Mouse (Mus musculus): Measurements from ENCODE around the gene Zfp944. TPM values are rescaled to one million over a fixed set of nuclear protein-coding genes. Genes with fewer than 3 reads are reported as not detected.
"Not testable (repeated sequence)": the region's sequence is repeated elsewhere in the genome, so short reads cannot be mapped to it uniquely, and the experiment has no call there.

Gene Zfp944
- polyA plus RNA-seq (2015; fragmentation: Nextera tagmentation; extraction: Ambion mirVana), result 8.5 and 9.1 TPM in 2 replicates

GRCm38 (mm10) chr17:22361101-22361781 lies at the start of gene Zfp944, which contains the start of gene Zfp758:
Gene Zfp944 (minus strand): TSS chr17:22361400.
Gene Zfp758 (plus strand): TSS chr17:22361453.
- peak within 1 kb of the TSS; percentile 56 for H3K4me3 ChIP-seq (ENCODE audit: low read depth, low read length)
- not testable (repeated sequence) for H3K27me3 ChIP-seq (replicated peaks; ENCODE audit: insufficient read depth, low read length); H3K4me1 ChIP-seq (ENCODE audit: insufficient read depth, low read depth, low read length); H3K9me3 ChIP-seq (ENCODE audit: low read length); H3K36me3 ChIP-seq (ENCODE audit: insufficient read depth, low read length)
- peak within 1 kb of the TSS; percentile 63 for H3K9ac ChIP-seq (replicated peaks; ENCODE audit: low read depth)
- H3K27ac ChIP-seq (ENCODE audit: low read length), result peak within 1 kb of the TSS; percentile 89
- under 1% methylated on average over 26 of the region's 43 CpGs for WGBS
- DNase-seq (ENCODE audit: low spot score) (peak; percentile 62), ATAC-seq (peak; percentile 99)
- peak within 1 kb of the TSS; percentile 58 for H3K4me2 ChIP-seq (replicated peaks; ENCODE audit: low read depth, low read length)

GRCm38 (mm10) chr17:22410756-22411155 lies 49.6 kb upstream of the Zfp944 start:
- Histone ChIP-seq H3K36me3 (ENCODE audit: insufficient read depth, low read length) (no peaks in the 10 kb centered on the region), H3K4me3 (ENCODE audit: low read depth, low read length) (no peak overlapping the region), H3K27ac (ENCODE audit: low read length) (no peak overlapping the region), H3K27me3 (replicated peaks; ENCODE audit: insufficient read depth, low read length) (no peaks in the 10 kb centered on the region), H3K9ac (replicated peaks; ENCODE audit: low read depth) (no peak overlapping the region), H3K4me1 (ENCODE audit: insufficient read depth, low read depth, low read length) (no peaks in the 10 kb centered on the region), H3K4me2 (replicated peaks; ENCODE audit: low read depth, low read length) (no peak overlapping the region), H3K9me3 (ENCODE audit: low read length) (no peaks in the 10 kb centered on the region)
- DNase-seq (ENCODE audit: low spot score) (peak; percentile 55), ATAC-seq (no peak)
- peak; percentile 67 for TF ChIP-seq CTCF (IDR thresholded peaks at IDR 0.05)
- no peak for TF ChIP-seq EP300 (IDR thresholded peaks at IDR 0.05)
- WGBS, result 73% methylated on average over 2 of the region's 2 CpGs

GRCm38 (mm10) chr17:22363895-22364294 lies 2.7 kb upstream of the Zfp944 start:
- Histone ChIP-seq H3K4me1 (ENCODE audit: insufficient read depth, low read depth, low read length) (no peaks in the 10 kb centered on the region), H3K4me3 (ENCODE audit: low read depth, low read length) (no peak overlapping the region), H3K4me2 (replicated peaks; ENCODE audit: low read depth, low read length) (no peak overlapping the region), H3K27ac (ENCODE audit: low read length) (no peak overlapping the region), H3K36me3 (ENCODE audit: insufficient read depth, low read length) (no peaks in the 10 kb centered on the region), H3K9me3 (ENCODE audit: low read length) (0 out of 2 replicates have a peak, but pooled peaks cover 3% of the 10 kb centered on the region), H3K9ac (replicated peaks; ENCODE audit: low read depth) (no peak overlapping the region), H3K27me3 (replicated peaks; ENCODE audit: insufficient read depth, low read length) (no peaks in the 10 kb centered on the region)
- WGBS, result 95% methylated on average over 3 of the region's 3 CpGs
- TF ChIP-seq EP300 (IDR thresholded peaks at IDR 0.05) (no peak), CTCF (IDR thresholded peaks at IDR 0.05) (no peak)
- ATAC-seq, result no peak
- no peak for DNase-seq (ENCODE audit: low spot score)

GRCm38 (mm10) chr17:22360572-22360971 lies 628 bp downstream of the Zfp944 start:
- ATAC-seq, result no peak
- Histone ChIP-seq H3K4me1 (ENCODE audit: insufficient read depth, low read depth, low read length) (no peaks in the 10 kb centered on the region), H3K27me3 (replicated peaks; ENCODE audit: insufficient read depth, low read length) (no peaks in the 10 kb centered on the region), H3K27ac (ENCODE audit: low read length) (no peak overlapping the region), H3K9ac (replicated peaks; ENCODE audit: low read depth) (peak overlapping the region; percentile 36; the same call in 1 of the 2 replicates), H3K4me2 (replicated peaks; ENCODE audit: low read depth, low read length) (peak overlapping the region; percentile 58), H3K36me3 (ENCODE audit: insufficient read depth, low read length) (no peaks in the 10 kb centered on the region), H3K4me3 (ENCODE audit: low read depth, low read length) (peak overlapping the region; percentile 56), H3K9me3 (ENCODE audit: low read length) (0 out of 2 replicates have a peak, but pooled peaks cover 3% of the 10 kb centered on the region)
- WGBS, result 24% methylated on average over 5 of the region's 5 CpGs
- peak; percentile 8 for DNase-seq (ENCODE audit: low spot score)
- no peak for TF ChIP-seq CTCF (IDR thresholded peaks at IDR 0.05)
- no peak for TF ChIP-seq EP300 (IDR thresholded peaks at IDR 0.05)

- ATAC-seq (peak; percentile 54; the same call in 1 of the 2 replicates), DNase-seq (ENCODE audit: low spot score) (peak; percentile 59)
- Histone ChIP-seq H3K9ac (replicated peaks; ENCODE audit: low read depth) (no peak overlapping the region), H3K4me1 (ENCODE audit: insufficient read depth, low read depth, low read length) (no peaks in the 10 kb centered on the region), H3K4me3 (ENCODE audit: low read depth, low read length) (no peak overlapping the region), H3K9me3 (ENCODE audit: low read length) (no peaks in the 10 kb centered on the region), H3K27ac (ENCODE audit: low read length) (no peak overlapping the region), H3K4me2 (replicated peaks; ENCODE audit: low read depth, low read length) (no peak overlapping the region), H3K36me3 (ENCODE audit: insufficient read depth, low read length) (peaks cover 5% of the 10 kb centered on the region; the same call in 1 of the 2 replicates), H3K27me3 (replicated peaks; ENCODE audit: insufficient read depth, low read length) (no peaks in the 10 kb centered on the region)
- TF ChIP-seq CTCF (IDR thresholded peaks at IDR 0.05) (peak; percentile 89), EP300 (IDR thresholded peaks at IDR 0.05) (no peak)
These were observed 8.4 kb downstream of the Zfp944 start for GRCm38 (mm10) chr17:22352794-22353193.

GRCm38 (mm10) chr17:22315247-22315646 lies 46.0 kb downstream of the Zfp944 start:
- Histone ChIP-seq H3K4me3 (ENCODE audit: low read depth, low read length) (peak overlapping the region; percentile 61; the same call in 1 of the 2 replicates), H3K9ac (replicated peaks; ENCODE audit: low read depth) (peak overlapping the region; percentile 82; the same call in 1 of the 2 replicates), H3K4me2 (replicated peaks; ENCODE audit: low read depth, low read length) (peak overlapping the region; percentile 45)
- not testable (repeated sequence) for H3K27ac ChIP-seq (ENCODE audit: low read length); H3K27me3 ChIP-seq (replicated peaks; ENCODE audit: insufficient read depth, low read length); H3K9me3 ChIP-seq (ENCODE audit: low read length); H3K36me3 ChIP-seq (ENCODE audit: insufficient read depth, low read length); ATAC-seq; DNase-seq (ENCODE audit: low spot score); H3K4me1 ChIP-seq (ENCODE audit: insufficient read depth, low read depth, low read length)
- WGBS, result 12% methylated on average over 2 of the region's 2 CpGs

All from lung, postnatal 0 days (tissue).